Mouse (Mus musculus): Measurements from ENCODE around the gene Edf1.

Edf1 gene

DNA sequence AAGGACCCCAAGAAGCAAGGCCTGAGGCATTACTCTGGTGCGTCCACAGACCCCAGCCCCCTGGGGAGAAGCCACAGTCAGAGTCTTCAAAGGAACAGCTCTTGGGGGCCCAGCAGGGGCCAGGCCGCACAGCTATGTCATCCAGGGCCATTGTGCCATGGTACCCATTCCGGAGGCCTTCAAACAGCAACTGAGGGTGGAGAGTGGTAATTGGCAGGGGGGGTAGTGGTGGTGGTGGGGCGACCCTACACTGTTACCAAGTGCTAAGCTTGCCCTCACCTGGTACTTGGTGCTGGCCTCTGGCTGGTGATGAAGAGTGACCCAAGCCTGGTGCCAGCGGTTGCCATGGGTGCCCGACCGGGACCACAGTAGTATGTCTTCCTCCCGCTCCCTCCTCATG, 8.1 kb downstream of the Edf1 start:
- DNase-seq, result peak; percentile 92

- no peak for DNase-seq
Measured at GRCm38 (mm10) chr2:25566558-25566957, 8.9 kb downstream of the Edf1 start.

DNA sequence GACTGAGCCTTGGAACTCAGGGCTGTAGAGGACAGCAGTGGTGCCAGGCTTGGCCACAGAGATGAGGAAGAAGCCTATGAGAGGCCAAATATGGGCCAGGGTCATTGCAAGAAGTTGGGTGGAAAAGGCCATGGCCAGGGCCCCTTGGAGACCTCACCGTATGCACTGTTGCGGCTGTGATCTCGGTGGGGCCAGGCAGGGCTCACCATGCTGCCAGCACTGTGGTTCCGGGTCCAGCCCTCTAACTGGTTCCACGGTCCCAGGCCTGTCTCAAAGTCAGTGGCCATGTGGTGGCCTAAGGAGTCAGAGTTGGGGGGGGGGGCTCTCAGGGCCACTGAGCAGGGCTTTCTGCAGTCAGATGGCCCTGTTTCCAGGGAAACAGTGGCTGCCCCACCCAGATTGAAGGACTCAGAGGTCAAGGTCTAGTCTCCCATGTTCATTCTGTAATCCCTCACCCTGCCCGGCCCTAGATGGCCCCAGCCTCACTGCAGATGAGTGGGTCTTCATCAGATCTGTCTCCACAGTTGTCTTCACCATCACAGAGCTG, 10.9 kb downstream of the Edf1 start:
- DNase-seq, result peak; percentile 87

DNA sequence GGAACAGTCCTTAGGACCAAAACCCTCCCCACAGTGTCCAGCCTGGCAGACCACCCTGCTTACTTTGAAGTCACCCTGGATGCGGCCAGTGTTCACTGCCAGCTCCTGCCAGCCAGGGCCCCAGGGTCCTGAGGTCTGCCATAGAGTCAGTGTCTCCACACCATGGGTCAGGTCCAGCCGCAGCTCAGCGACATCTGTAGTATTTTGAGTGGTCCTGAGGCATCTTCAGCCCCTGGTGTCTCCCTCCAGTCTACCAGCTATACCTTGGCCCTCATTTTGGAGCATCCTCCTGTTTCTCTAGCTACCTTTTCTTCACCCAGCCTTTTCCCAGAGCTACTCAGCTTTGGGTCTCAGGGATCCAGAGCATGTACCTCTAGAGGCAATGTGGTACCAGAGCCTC, 11.7 kb downstream of the Edf1 start:
- peak; percentile 88 for DNase-seq

DNA sequence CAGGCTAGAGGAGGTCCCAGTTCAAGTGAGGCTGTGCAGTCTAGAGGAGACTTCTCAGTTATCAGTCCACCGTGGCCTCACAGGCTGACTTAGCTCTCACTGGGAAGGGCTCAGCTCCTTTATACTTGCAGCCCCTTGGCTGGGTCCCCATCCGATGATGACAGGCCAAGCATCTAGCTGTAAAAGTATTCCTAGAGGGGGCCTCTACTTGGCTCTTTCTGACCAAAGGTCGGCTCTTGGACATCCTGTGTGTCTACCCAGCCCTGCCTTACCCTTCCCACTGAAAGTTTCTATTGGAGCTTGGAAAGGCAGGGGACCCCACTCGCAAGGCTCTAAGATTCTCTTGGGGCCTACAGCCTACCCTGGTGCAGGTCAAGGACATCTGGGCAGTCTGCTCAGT, 13.6 kb downstream of the Edf1 start:
- peak; percentile 89 for DNase-seq

- DNase-seq, result peak; percentile 92
Measured at GRCm38 (mm10) chr2:25573068-25573467, 15.4 kb downstream of the Edf1 start.

DNA sequence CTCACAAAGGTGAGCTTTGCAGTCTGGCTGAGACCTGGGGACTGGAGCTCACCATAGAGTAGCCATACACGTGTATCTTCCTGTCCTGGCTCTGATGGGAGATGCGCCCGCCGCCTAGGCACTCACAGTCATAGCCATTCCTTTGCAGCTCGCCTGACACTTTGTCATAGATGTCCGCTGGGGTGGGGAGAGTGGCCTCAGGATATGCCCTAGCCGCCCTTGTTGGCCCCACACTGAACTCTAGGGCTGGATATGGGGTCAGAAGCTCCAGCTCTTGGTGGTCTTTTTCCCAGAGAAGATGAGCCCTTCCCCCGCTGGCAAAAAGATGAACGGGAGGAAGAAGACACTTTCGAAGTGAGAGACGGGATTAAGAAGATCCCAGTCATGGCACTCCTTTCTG, 16.5 kb downstream of the Edf1 start:
- DNase-seq, result no peak

GRCm38 (mm10) chr2:25574579-25575431, 17.2 kb downstream of the Edf1 start, which contains the start of the genes Mamdc4 and Phpt1:
TSS of gene Mamdc4 (minus strand) at chr2:25574845.
TSS of gene Phpt1 (minus strand) at chr2:25575224.
- DNase-seq, result peak; percentile 100

GRCm38 (mm10) chr2:25575432-25576027, 17.9 kb downstream of the Edf1 start:
- DNase-seq, result peak; percentile 96

DNA sequence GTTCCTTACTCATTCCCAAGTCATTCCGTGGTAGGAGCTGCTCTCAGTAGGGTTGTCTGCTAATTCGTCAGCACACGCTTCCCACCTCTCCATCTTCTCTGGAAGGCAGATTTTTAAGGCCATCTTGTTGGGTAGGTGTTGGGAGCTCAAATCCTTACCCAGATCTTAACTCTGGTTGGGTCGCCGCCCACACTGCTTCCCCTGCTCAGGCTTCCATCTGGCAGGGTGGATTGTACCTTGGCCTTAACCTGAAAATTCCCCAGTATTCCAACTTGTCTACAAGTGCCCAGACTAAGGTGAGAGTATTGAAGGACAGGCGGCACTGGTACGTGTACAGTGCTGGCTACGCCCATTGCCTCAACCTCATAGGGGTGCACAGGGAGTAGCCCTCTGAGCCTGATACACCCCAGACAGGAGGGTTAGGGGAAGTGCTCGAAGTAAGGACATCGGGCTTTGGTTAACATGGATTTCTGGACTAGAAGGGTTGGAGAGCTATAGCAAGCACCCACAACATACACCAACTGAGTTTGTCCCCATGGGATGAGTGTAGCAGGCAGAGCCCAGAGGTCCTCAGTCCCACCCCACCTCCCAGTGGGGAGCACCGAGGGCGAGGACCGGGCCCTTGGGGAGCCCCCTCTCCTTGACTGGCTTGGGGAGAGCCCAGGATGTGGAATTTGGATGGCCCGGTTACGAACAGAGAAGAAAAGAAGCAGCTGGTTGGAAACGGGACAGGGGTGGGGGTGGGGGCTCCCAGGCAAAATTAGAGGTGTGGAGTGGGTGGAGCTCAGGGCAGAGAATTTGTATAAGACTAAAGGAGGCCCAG, 18.6 kb downstream of the Edf1 start:
- DNase-seq, result no peak

GRCm38 (mm10) chr2:25576965-25577891, 19.6 kb downstream of the Edf1 start:
- DNase-seq, result peak; percentile 91

- peak; percentile 88 for DNase-seq
Measured at GRCm38 (mm10) chr2:25577951-25578795, 20.5 kb downstream of the Edf1 start.

DNA sequence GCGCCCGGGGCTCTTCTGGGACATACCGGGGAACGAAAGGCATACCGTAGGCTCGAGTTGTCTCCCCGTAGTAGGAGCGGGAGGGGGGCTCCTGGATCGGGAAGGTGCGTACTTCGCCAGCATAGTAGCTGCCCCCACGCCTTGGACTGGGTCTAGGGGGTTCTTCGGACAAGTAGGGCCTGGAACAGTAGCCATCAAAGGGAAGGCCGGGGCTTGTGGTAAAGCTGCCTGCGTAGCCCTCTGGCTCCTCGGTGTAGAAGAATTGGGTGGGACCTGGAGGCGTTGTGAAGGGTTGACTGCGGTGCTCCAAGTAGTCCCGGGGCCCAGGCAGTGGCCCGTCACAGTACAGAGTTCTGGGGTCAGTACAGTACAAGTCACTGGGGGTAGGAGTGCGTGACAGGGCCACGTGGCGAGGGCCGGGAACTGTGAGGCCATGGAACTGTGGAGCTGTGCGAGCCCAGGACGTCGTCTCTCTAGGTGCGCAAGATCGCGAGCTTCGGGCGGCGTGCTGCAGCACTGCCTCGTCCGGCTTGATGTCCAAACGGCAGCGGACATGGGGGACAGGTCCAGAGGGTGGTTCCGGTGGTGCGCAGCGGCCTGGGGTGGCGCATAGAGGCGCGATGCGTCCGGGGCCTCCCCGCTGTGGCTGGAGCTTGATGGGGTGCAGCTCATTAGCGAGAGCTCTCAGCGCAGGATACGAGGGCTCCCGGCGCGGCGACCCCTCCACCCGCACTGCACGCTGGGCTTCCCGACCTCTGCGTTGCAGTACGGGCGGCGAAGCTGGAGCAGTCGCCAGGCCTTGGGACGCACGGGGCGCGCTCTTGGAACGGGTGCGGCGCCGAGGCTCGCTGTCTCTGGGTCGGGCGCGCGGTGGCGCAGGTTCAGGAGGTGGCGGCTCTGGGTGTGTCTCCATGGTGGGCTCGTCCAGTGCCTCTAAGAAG, 21.4 kb downstream of the Edf1 start:
- peak; percentile 91 for DNase-seq

DNA sequence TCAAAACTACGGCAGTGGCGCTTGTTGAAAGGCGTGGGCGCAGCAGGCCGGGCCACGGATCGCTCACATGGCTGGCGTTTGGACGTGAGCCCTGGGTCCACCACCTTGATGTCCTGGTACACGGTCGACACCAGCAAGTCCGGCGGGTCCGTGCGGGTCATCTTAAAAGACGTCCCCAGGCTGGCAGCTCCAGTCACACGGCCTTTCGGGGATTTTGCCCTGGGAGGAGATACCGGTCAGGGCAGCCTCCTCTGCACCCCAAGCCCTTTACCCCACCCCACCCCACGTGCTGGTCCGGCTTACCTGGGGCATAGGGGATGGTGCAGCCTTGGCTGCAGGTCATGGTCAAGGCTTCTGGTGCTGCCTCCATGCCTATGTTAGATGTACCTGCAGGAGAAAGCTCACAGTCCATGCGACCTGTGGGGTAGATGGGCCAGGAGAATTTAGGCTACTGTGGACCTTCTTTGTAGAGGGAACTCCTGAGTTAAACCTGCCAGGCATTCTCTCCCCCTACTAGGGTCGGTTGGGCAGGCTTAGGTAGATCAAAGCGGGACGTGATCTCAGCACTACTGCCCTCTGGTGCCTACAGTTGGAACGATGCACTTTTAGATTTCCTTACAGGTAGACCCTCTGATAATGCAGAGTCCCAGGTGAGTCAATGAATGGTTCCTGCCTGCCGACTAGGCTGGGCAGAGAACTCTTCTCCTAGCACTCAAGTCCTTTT, 22.3 kb downstream of the Edf1 start:
- peak; percentile 94 for DNase-seq

DNA sequence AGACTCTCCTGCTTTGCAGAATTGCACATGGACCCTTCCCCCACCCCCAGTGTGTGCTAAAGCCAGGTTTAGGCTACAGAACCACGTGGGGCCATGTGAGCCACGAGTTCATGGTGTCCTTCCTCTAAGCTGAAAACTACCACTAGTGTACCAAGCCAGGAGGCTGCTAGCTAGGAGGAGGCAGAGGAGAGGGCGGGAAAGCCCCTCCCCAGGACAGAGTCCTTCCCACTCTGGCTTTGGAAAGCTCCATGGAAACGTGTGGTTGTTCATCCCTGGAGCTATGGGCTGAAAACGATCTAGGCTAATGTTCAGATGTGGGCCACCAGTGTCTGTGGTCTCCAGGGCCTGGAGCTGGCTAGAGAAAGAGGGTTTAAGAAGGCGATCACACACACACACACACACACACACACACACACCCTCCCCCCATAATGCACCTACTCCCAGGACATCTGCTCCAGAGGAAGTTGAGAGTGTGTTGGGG, 23.0 kb downstream of the Edf1 start:
- DNase-seq, result no peak

GRCm38 (mm10) chr2:25581294-25581864, 23.7 kb downstream of the Edf1 start, which contains the start of gene Ajm1:
TSS of gene Ajm1 (minus strand) at chr2:25581757.
- DNase-seq, result peak; percentile 97

- peak; percentile 93 for DNase-seq
Measured at GRCm38 (mm10) chr2:25581901-25582301, 24.3 kb downstream of the Edf1 start.

DNA sequence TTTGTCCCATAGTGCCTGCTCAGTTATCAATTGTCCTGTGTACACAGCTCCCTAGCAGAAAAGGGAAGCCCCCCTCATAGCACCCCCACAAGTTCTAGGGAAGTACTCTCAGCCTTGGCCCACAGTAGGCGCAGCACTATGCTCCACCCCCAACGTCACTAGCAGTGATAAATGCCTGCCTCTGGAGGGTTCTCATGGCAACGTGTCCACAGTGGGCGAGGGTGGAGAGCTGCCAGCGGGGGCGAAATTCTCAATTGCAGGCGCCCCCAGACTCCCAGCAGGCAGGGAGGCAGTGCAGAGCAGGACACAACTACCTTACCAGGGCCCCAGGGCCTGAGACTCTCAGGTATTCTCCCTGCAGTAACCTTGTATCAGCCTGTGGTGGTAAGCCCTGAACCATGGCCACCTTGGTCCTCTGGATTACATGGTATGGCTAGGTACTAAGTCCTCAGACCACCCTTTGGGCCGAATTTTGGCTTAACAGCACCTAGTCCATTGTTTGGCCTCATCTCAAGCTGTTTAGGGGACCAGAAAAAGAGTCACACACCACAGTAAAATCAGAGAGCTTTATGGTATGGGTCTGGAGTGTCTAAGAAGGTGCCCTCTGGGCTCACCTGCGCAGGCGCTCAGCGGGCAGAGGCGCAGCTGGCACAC, 24.9 kb downstream of the Edf1 start:
- DNase-seq, result no peak

Data from heart, adult 11 months (tissue).